Mouse (Mus musculus): Measurements from ENCODE around the gene Ercc1. TPM values are rescaled to one million over a fixed set of nuclear protein-coding genes. Genes with fewer than 3 reads are reported as not detected.

Gene Ercc1
- polyA plus RNA-seq, 1 experiment from 2014 or later = 51.0 TPM

- no peak overlapping the region for H3K27ac ChIP-seq (ENCODE audit: low read length)
- peaks cover 7% of the 10 kb centered on the region; the same call in 1 of the 2 replicates for H3K4me1 ChIP-seq (ENCODE audit: insufficient read depth, low read depth, low read length)
- TF ChIP-seq EP300 (IDR thresholded peaks at IDR 0.05) = no peak
- TF ChIP-seq CTCF (IDR thresholded peaks at IDR 0.05) = no peak
- no peaks in the 10 kb centered on the region for H3K36me3 ChIP-seq (ENCODE audit: insufficient read depth, low read length)
- no peak overlapping the region for H3K9ac ChIP-seq (replicated peaks; ENCODE audit: low read depth)
- DNase-seq (ENCODE audit: low spot score) (peak; percentile 70), ATAC-seq (peak; percentile 39)
- H3K27me3 ChIP-seq (replicated peaks; ENCODE audit: insufficient read depth, low read length) = 0 out of 2 replicates have a peak, but pooled peaks cover 4% of the 10 kb centered on the region
- WGBS = 52% methylated on average over 2 of the region's 2 CpGs
- no peak overlapping the region for H3K4me3 ChIP-seq (ENCODE audit: low read depth, low read length)
- no peak overlapping the region for H3K4me2 ChIP-seq (replicated peaks; ENCODE audit: low read depth, low read length)
- H3K9me3 ChIP-seq (ENCODE audit: low read length) = no peaks in the 10 kb centered on the region
Observed at GRCm38 (mm10) chr7:19338060-19338459, 6.5 kb upstream of the Ercc1 start.

- Histone ChIP-seq H3K4me1 (ENCODE audit: insufficient read depth, low read depth, low read length) (peaks cover 7% of the 10 kb centered on the region; the same call in 1 of the 2 replicates), H3K27ac (ENCODE audit: low read length) (no peak overlapping the region)
- DNase-seq (ENCODE audit: low spot score) = peak; percentile 80
Observed at GRCm38 (mm10) chr7:19338596-19338995, 6.0 kb upstream of the Ercc1 start.

GRCm38 (mm10) chr7:19341250-19341649 lies 3.3 kb upstream of the Ercc1 start:
- 0 out of 2 replicates have a peak, but pooled peaks cover 4% of the 10 kb centered on the region for H3K27me3 ChIP-seq (replicated peaks; ENCODE audit: insufficient read depth, low read length)
- no peak overlapping the region for H3K9ac ChIP-seq (replicated peaks; ENCODE audit: low read depth)
- H3K4me1 ChIP-seq (ENCODE audit: insufficient read depth, low read depth, low read length) = peaks cover 12% of the 10 kb centered on the region; the same call in 1 of the 2 replicates
- no peak overlapping the region for H3K4me2 ChIP-seq (replicated peaks; ENCODE audit: low read depth, low read length)
- WGBS = 17% methylated on average over 10 of the region's 10 CpGs
- H3K9me3 ChIP-seq (ENCODE audit: low read length) = no peaks in the 10 kb centered on the region
- no peak overlapping the region for H3K4me3 ChIP-seq (ENCODE audit: low read depth, low read length)
- ATAC-seq (no peak), DNase-seq (ENCODE audit: low spot score) (no peak)
- TF ChIP-seq CTCF (IDR thresholded peaks at IDR 0.05) (no peak), EP300 (IDR thresholded peaks at IDR 0.05) (no peak)
- no peak overlapping the region for H3K27ac ChIP-seq (ENCODE audit: low read length)
- no peaks in the 10 kb centered on the region for H3K36me3 ChIP-seq (ENCODE audit: insufficient read depth, low read length)

More at GRCm38 (mm10) chr7:19338596-19338995, 6.0 kb upstream of the Ercc1 start:
- Histone ChIP-seq H3K4me3 (ENCODE audit: low read depth, low read length) (no peak overlapping the region), H3K9me3 (ENCODE audit: low read length) (no peaks in the 10 kb centered on the region), H3K4me2 (replicated peaks; ENCODE audit: low read depth, low read length) (no peak overlapping the region), H3K36me3 (ENCODE audit: insufficient read depth, low read length) (no peaks in the 10 kb centered on the region), H3K27me3 (replicated peaks; ENCODE audit: insufficient read depth, low read length) (0 out of 2 replicates have a peak, but pooled peaks cover 4% of the 10 kb centered on the region), H3K9ac (replicated peaks; ENCODE audit: low read depth) (no peak overlapping the region)
- 42% methylated on average over 7 of the region's 7 CpGs for WGBS
- peak; percentile 38 for ATAC-seq
- TF ChIP-seq EP300 (IDR thresholded peaks at IDR 0.05) (0 out of 2 replicates have a peak, but pooled peaks have one; percentile 20), CTCF (IDR thresholded peaks at IDR 0.05) (no peak)

GRCm38 (mm10) chr7:19341761-19342409 lies 2.7 kb upstream of the Ercc1 start:
- Histone ChIP-seq H3K4me1 (ENCODE audit: insufficient read depth, low read depth, low read length) (peaks cover 12% of the 10 kb centered on the region; the same call in 1 of the 2 replicates), H3K27ac (ENCODE audit: low read length) (no peak overlapping the region), H3K9me3 (ENCODE audit: low read length) (no peaks in the 10 kb centered on the region), H3K27me3 (replicated peaks; ENCODE audit: insufficient read depth, low read length) (0 out of 2 replicates have a peak, but pooled peaks cover 4% of the 10 kb centered on the region), H3K36me3 (ENCODE audit: insufficient read depth, low read length) (no peaks in the 10 kb centered on the region), H3K9ac (replicated peaks; ENCODE audit: low read depth) (no peak overlapping the region), H3K4me3 (ENCODE audit: low read depth, low read length) (peak overlapping the region; percentile 27), H3K4me2 (replicated peaks; ENCODE audit: low read depth, low read length) (peak overlapping the region; percentile 54)
- under 1% methylated on average over 39 of the region's 41 CpGs for WGBS
- peak; percentile 62 for DNase-seq (ENCODE audit: low spot score)
- peak; percentile 14; the same call in 1 of the 2 replicates for ATAC-seq
- TF ChIP-seq CTCF (IDR thresholded peaks at IDR 0.05) (no peak), EP300 (IDR thresholded peaks at IDR 0.05) (no peak)

- Histone ChIP-seq H3K4me3 (ENCODE audit: low read depth, low read length) (peak overlapping the region; percentile 27), H3K4me2 (replicated peaks; ENCODE audit: low read depth, low read length) (peak overlapping the region; percentile 54), H3K9ac (replicated peaks; ENCODE audit: low read depth) (no peak overlapping the region), H3K4me1 (ENCODE audit: insufficient read depth, low read depth, low read length) (peaks cover 12% of the 10 kb centered on the region; the same call in 1 of the 2 replicates), H3K27me3 (replicated peaks; ENCODE audit: insufficient read depth, low read length) (0 out of 2 replicates have a peak, but pooled peaks cover 4% of the 10 kb centered on the region), H3K27ac (ENCODE audit: low read length) (no peak overlapping the region), H3K36me3 (ENCODE audit: insufficient read depth, low read length) (no peaks in the 10 kb centered on the region), H3K9me3 (ENCODE audit: low read length) (no peaks in the 10 kb centered on the region)
- ATAC-seq (0 out of 2 replicates have a peak, but pooled peaks have one; percentile 2), DNase-seq (ENCODE audit: low spot score) (peak; percentile 84)
- no peak for TF ChIP-seq EP300 (IDR thresholded peaks at IDR 0.05)
- peak; percentile 98 for TF ChIP-seq CTCF (IDR thresholded peaks at IDR 0.05)
- under 1% methylated on average over 27 of the region's 27 CpGs for WGBS
Observed at GRCm38 (mm10) chr7:19342481-19343027, 2.0 kb upstream of the Ercc1 start.

- peak; percentile 85 for DNase-seq (ENCODE audit: low spot score)
- 1% methylated on average over 11 of the region's 11 CpGs for WGBS
- no peak overlapping the region for H3K4me3 ChIP-seq (ENCODE audit: low read depth, low read length)
- H3K4me2 ChIP-seq (replicated peaks; ENCODE audit: low read depth, low read length) = 0 out of 2 replicates have a peak overlapping the region, but pooled peaks have one; percentile 12
- H3K27ac ChIP-seq (ENCODE audit: low read length) = no peak overlapping the region
- no peak for ATAC-seq
- 0 out of 2 replicates have a peak, but pooled peaks cover 4% of the 10 kb centered on the region for H3K27me3 ChIP-seq (replicated peaks; ENCODE audit: insufficient read depth, low read length)
- H3K4me1 ChIP-seq (ENCODE audit: insufficient read depth, low read depth, low read length) = peaks cover 12% of the 10 kb centered on the region; the same call in 1 of the 2 replicates
- no peak overlapping the region for H3K9ac ChIP-seq (replicated peaks; ENCODE audit: low read depth)
- H3K36me3 ChIP-seq (ENCODE audit: insufficient read depth, low read length) = peaks cover under 1% of the 10 kb centered on the region; the same call in 1 of the 2 replicates
- TF ChIP-seq CTCF (IDR thresholded peaks at IDR 0.05) = peak; percentile 95
- no peak for TF ChIP-seq EP300 (IDR thresholded peaks at IDR 0.05)
- H3K9me3 ChIP-seq (ENCODE audit: low read length) = no peaks in the 10 kb centered on the region
Observed at GRCm38 (mm10) chr7:19343210-19343808, 1.3 kb upstream of the Ercc1 start.
